Mouse (Mus musculus) spleen, adult 12 weeks (tissue): Measurements from ENCODE around the gene Tifa.
A peak's percentile ranks its signal among the peaks of the same experiment; 100 is the strongest.
"Not testable (repeated sequence)": the region's sequence is repeated elsewhere in the genome, so short reads cannot be mapped to it uniquely, and the experiment has no call there.

Source experiments
- DNase-seq: peaks from one replicate; pipeline ENCODE4 v3.0.0; 2022; ENCODE audit warnings: low spot score

The Tifa gene

GRCm38 (mm10) chr3:127789500-127790191 is at the start of gene Tifa:
Gene Tifa (plus strand): TSS chr3:127789805.
- peak; percentile 62 for DNase-seq

DNA sequence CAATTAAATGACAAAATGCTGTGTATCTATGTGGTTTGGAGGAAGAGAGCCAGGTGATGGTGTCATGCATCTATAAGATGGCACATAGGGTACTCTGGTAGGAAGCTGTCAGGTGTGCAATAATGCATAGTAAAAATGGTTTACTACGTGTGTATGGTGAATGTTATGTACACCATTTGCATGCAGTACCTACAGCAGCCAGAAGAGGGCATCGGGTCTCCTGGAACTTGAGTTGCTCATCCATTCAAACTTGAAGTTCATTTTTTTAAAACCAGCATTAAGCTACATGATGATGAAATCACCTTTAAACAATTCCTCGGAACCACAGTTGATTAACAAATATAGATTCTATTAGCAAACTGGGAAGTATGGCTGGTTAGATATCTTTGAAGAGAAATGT is 48.1 kb upstream of the Tifa start:
- no peak for DNase-seq

GRCm38 (mm10) chr3:127743614-127744365 is 45.8 kb upstream of the Tifa start:
- no peak for DNase-seq

- DNase-seq, result no peak
Measured at GRCm38 (mm10) chr3:127745504-127745903, 44.1 kb upstream of the Tifa start.

- no peak for DNase-seq
Measured at GRCm38 (mm10) chr3:127745911-127746640, 43.5 kb upstream of the Tifa start.

DNA sequence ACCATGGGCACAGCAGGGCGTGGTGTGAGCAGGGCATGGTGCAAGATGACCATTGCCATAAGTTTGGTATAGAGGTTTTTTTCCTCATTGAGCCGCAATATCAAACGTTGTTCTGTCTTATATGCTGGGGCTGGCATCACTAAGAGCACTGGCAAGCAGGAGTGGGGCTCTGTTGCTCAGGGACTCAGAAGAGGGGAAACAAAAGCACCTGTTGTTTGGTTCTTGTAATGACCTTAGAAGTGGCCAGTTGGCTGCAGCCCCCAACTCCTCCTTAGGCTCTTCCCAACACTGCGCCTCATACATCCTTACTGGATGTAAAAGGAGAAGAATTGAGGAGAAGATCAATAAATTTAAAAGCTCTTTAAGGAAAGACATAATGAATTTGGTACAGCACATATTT is 41.0 kb upstream of the Tifa start:
- DNase-seq, result no peak

DNA sequence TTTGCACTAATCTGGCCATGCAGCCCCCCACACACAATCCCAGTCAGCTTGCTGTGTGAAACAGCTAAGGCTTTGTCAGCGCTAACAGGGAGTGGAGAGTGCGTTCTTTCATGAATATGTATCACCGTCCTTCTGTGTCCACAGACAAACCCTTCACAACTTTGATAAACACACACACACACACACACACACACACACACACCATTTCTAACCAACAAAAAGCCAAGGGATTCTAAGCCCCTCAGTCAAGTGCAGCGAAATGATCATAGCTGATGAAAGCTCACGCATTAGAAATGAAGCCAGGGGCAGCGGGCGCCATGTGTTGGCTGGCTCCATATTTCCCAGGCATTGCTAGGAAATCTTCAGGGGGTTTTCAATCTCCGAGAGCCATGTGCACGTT is 40.3 kb upstream of the Tifa start:
- DNase-seq, result no peak

DNA sequence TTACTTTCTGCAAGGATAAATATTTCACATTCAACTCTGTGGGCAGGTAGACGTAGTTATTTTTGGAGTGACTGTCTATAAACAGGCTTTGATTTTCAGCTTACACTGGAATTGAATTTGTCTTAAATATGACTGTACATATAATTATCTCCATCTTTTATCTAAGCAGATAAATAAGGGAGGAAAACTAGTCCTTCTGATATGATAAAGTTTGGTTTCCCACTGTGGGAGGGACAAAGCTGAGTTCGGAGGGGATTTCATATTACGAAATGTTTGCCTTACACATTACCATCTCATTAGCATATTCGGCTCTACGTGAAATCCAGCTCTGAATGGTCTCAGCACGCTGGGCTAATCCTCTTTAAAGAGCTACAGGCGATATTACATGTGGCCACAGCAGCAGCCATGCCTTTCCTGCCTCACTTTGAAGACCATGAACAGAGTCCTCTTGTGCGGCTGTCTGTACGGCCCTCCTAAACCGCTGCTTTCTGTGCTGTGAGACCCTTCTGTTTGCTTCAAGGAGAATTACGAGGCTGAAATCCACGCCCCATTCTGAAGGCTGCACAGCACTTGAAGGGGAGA is 39.5 kb upstream of the Tifa start:
- no peak for DNase-seq

GRCm38 (mm10) chr3:127756458-127756857 is 33.1 kb upstream of the Tifa start:
- DNase-seq, result no peak

DNA sequence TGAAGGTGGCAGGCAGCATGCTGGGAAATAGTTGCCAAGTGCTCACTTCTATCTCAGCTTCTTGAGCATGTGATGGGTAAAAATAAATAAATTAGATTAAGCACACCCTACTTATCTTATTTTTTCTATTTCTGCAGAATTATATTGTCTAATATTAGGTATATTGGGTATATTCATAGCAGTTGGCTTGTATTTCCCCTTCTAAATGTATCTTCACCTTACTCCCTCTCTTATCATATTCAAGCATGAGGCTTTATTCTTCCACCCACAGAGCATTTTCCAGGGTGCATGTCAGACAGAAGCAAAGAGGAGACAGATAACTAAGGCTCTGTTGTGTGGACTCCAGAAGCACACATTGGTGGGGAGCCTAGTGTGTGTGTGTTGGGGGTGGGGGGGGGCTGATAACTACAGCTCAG is 31.7 kb upstream of the Tifa start:
- no peak for DNase-seq

DNA sequence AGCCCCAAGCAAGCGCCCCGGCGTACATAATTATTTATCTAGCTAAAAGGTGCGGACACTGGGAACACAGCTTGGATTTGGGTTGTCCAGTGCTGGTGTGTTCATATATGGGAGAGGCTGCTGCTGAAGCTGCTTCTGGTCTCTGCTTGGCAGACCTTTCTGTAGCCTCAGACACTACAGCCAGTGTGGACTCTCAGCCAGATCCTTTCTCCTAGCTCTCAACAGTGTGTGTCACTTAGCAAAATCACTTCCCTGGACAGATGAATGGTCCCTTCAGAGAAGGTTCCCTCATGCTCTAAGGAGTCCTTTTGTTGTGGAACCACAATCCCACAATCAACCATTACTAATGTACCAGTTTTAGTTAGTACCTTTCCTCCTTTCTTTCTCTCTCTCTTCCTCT is 30.8 kb upstream of the Tifa start:
- DNase-seq, result no peak

GRCm38 (mm10) chr3:127759212-127759611 is 30.4 kb upstream of the Tifa start:
- no peak for DNase-seq

DNA sequence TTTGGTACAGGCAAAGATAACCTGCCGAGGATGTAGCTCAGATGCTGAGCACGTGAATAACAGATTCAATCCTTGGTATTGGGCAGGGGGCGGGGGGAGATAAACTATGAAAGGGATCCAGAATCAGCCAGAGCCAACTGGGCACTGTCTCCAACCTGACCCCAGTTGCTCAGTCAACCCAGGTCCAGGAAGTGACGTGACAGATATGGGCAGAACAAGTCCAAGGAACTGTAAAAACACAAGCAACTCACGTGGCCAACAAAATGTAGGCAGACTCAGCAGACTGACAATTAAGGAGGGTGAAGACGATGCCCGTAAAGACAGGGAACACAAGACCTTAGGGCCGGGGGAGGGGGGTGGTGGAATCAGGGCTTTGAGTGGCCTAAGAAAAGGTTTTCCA is 27.2 kb upstream of the Tifa start:
- no peak for DNase-seq

DNA sequence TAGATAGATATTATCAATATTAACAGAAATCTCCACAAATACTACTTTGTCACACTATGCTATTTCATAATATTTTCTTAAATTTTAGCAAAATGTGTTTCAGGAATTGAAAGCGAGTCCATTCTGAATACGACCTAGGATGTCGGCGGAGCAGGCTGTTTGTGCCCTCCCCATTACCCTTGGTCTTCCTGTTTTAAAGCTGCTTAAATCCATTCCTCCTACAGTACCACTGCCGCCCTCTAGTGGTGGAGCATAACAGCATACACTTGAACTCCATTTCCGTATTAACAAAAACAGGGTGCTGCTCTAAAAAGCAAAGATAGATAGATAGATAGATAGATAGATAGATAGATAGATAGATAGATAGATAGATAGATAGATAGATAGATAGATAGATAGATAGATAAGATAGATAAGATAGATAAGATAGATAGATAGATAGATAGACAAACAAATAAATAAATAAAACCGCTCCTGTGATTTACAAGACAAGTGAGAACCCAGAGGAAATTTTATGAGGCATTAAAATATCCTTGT is 26.5 kb upstream of the Tifa start:
- DNase-seq, result peak; percentile 68

GRCm38 (mm10) chr3:127764541-127764940 is 25.1 kb upstream of the Tifa start:
- DNase-seq, result no peak

GRCm38 (mm10) chr3:127765971-127766370 is 23.6 kb upstream of the Tifa start:
- no peak for DNase-seq

DNA sequence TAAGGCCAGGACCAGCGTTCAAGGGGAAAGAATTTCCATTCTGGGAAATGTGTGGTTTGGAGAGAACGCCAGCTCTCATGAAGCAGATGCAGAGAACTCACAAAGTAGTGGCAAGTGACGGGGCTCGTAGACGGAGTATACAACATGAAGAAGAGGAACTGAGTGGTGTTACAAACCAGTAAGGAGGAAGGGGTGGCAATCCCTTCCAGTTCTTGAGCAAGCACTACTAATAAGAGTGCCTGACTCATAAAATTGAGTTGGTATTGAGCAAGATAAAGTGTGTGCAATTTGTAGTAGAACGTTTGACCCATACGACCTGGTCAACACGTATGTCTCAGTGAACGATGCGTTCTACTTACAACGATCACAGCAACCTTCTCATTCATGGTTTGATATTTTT is 20.5 kb upstream of the Tifa start:
- no peak for DNase-seq

DNA sequence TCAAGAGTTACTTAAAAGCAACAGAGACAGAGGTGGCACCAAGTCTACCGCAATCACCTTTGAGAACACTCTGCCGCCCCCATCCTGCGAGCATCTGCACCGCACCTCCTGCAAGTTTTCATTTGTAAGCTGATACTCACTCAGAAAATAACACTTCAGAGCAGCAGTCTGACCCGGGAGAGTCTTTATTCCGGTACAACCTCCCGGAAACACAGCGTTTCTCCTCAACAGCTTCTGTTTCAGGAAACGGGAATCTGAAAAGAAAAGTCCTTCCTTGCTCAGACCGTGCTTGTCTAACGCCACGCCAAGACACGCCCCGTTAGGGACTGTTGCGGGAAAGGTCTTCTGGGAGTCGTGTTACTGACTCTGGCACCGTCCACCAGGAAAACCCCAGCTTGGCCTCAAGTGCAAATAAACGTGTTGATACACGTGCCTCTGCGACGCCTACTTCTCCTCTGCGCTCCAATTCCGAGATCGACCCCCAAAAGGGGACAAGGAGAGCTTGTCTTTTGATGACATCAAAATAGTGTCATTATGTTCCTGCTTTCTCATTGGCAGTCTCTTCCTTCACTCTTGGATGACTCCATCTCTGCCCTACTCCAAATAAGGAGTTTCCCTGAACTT is 9.5 kb upstream of the Tifa start, which contains the start of gene Alpk1:
Gene Alpk1, minus strand, starts transcription at position 507 of the 624 bp plus-strand sequence.
- peak; percentile 43 for DNase-seq

GRCm38 (mm10) chr3:127780921-127781320 is 8.7 kb upstream of the Tifa start:
- no peak for DNase-seq

GRCm38 (mm10) chr3:127782921-127783320 is 6.7 kb upstream of the Tifa start:
- DNase-seq, result no peak

- DNase-seq, result not testable (repeated sequence)
Measured at GRCm38 (mm10) chr3:127783680-127784079, 5.9 kb upstream of the Tifa start.

DNA sequence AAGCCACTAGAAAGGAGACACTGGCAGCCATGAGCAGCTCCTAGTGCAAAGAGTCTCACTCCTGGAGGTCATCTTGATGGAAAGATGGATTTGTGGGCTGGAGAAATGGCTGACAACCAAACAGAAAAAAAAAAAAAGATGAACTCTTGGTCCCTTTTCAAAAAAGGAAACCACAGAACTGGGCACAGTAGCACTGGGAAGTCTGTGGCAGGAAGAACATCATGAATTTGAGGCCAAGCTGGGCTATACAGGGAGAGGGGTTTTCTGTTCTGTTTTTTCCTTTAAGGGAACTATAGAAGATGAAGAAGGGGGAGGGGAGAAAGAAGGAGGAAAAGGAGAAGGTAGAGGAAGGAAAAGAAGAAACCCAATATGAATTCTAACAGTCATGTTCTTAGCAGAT is 2.6 kb upstream of the Tifa start:
- DNase-seq, result no peak
